Mouse (Mus musculus) heart, adult 2 months (tissue): ENCODE measurements around the gene Stard13. TPM values are rescaled to one million over a fixed set of nuclear protein-coding genes. Genes with fewer than 3 reads are reported as not detected.

Experiments
- DNase-seq, 2 experiments: peaks; one replicate each; pipeline ENCODE4 v3.0.0; 2021
- H3K27ac ChIP-seq: fragments of 200-600 bp; 2 replicates; pipeline ENCODE4 v1.8.1; 2022
- H3K27me3 ChIP-seq: fragments of 200-500 bp; 2 replicates; pipeline ENCODE4 v1.6.1; 2012; ENCODE audit warnings: mild to moderate bottlenecking, low read length, inconsistent platforms, mixed read lengths; ENCODE audit not compliant: control insufficient read depth, insufficient read depth
- H3K36me3 ChIP-seq: fragments of 200-500 bp; 2 replicates; pipeline ENCODE4 v1.6.1; 2012; ENCODE audit warnings: low read length, inconsistent platforms; ENCODE audit not compliant: control insufficient read depth, insufficient read depth
- H3K4me1 ChIP-seq: fragments of 200-500 bp; 2 replicates; pipeline ENCODE4 v1.6.1; 2011; ENCODE audit warnings: low read length; ENCODE audit not compliant: control insufficient read depth, insufficient read depth
- H3K4me3 ChIP-seq: fragments of 200-600 bp; 2 replicates; pipeline ENCODE4 v1.8.1; 2022
- H3K79me2 ChIP-seq: fragments of 200-500 bp; replicated peaks from 2 replicates; pipeline ENCODE4 v1.6.1; 2012; ENCODE audit warnings: mild to moderate bottlenecking, inconsistent platforms, low read length, moderate library complexity, mixed read lengths; ENCODE audit not compliant: control insufficient read depth, insufficient read depth
- H3K9ac ChIP-seq: fragments of 200-500 bp; 2 replicates; pipeline ENCODE4 v1.6.1; 2012; ENCODE audit warnings: low read depth, mild to moderate bottlenecking, control low read depth, inconsistent platforms, low read length, mixed read lengths
- CTCF ChIP-seq: fragments of 200-600 bp; IDR thresholded peaks from 2 replicates; pipeline ENCODE4 v1.8.1; 2022; ENCODE audit warnings: antibody characterized with exemption, mild to moderate bottlenecking, moderate library complexity
- EP300 ChIP-seq: fragments of 200-500 bp; IDR thresholded peaks from 2 replicates; pipeline ENCODE4 v1.6.1; 2011; ENCODE audit warnings: low read depth, low read length, control low read depth; ENCODE audit not compliant: insufficient read depth
- POLR2A ChIP-seq: fragments of 200-500 bp; IDR thresholded peaks from 2 replicates; pipeline ENCODE4 v1.6.1; 2011; ENCODE audit warnings: mild to moderate bottlenecking, low read depth, low read length, control low read depth; ENCODE audit not compliant: insufficient read depth
- WGBS: fragments of 180-500 bp; shearing (Covaris S2); methylation state at CpG from one replicate; pipeline ENCODE4 v1.1.7; 2018; 5-methylcytosine and 5-hydroxymethylcytosine counted together
- intact Hi-C: fragments of 180-260 bp; cut with DNase I; formaldehyde crosslinking; loops from one replicate; pipeline ENCODE4 v1.15.1; 2025
- polyA plus RNA-seq: library from polyadenylated mRNA; depleted of rRNA; stranded (reverse); fragments of >200 nt; gene quantifications from 2 replicates; pipeline ENCODE4 v1.2.3, GENCODE M21; 2012
- total RNA-seq, 2 experiments: library from RNA; stranded (reverse); gene quantifications; 2 replicates each; pipeline ENCODE4 v1.2.3; 2021

The Stard13 gene
- total and polyA plus RNA-seq, 3 experiments, result 9.9 to 24.4 (median 22.1) TPM

DNA sequence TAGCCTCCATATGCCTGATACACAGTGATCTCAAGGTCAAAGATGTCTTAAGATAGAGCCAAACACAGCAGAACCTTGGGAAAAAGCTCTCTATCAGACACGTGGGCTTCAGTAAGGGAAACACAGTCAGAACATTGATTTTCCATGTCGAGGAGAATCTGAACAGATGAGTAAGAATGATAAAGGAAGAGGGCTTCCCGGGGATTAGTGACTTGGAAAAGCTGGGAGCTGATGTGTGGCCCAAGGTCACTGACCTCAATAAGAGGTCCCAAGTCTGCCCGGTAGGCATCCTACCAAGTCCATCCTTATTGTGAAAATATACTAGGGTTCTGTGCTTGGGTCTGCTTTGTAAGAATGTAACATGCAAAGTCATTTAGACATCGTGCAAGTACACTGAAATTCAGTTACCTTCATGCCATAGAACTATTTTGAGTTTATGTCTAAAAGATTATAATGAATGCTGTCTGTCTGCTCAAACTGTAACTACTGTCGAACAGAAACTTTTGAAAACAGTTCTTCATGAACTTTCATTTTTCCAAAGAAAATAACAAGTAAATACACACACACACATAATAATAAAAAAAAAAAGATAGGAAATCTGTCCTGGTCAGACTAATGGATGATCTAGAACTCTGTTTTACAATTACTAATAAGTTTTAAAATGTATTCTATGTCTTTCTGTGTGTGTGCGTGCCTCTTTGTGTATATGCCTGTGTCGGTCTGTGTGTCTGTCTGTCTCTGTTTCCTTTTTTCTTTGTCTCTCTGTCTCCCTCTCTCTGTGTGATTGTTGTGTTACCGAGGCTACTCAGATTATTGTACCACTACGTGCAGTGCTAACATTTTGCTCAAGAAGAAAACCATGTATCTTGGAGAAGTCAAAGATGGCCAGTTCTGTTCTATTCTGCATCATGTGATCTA, 128.3 kb downstream of the Stard13 start:
- 70% methylated on average over 10 of the region's 10 CpGs for WGBS
- Histone ChIP-seq H3K36me3 (peaks cover 13% of the 10 kb centered on the region), H3K27me3 (no peaks in the 10 kb centered on the region), H3K79me2 (peaks cover 6% of the 10 kb centered on the region), H3K27ac (no peak overlapping the region), H3K4me1 (peaks cover 16% of the 10 kb centered on the region), H3K4me3 (no peak overlapping the region), H3K9ac (no peak overlapping the region)
- TF ChIP-seq EP300 (no peak), POLR2A (no peak), CTCF (no peak)
- no peak for DNase-seq
- intact Hi-C loops, result no loop called here

DNA sequence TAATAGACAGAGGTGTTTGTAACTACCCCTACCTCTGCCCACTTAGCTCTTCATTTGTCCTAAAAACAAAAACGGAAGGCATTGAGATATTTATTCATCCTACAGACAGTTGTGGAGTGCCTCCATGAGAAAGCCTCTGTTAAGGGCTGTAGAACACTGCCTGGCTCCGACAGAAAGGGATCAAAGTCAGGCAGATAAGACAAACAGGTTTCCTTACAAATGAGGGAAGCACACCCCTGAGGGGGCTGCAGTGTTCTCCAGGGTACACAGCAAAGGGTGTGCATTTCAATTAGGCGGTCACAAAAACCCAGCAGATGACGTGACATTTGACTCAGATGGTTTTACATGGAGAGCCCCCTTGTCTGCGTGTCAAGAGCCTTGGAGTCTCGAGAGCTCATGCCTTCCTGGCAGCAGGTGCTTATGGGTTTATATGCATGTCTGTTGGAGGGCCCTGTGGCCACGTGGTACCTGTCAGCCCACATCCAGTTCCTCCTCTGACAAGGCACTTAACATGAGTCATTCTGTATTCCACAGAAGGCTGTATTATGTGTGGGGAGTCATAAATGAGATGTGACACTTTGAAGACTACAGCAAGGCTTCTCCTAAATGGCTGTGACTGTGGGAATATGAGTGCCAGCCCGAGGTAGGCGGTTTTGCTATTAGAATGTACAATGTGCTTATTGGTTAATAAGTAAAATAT, 129.1 kb downstream of the Stard13 start:
- 71% methylated on average over 9 of the region's 9 CpGs for WGBS
- DNase-seq, result no peak
- TF ChIP-seq POLR2A, result no peak
- TF ChIP-seq CTCF, result no peak
- no peak for TF ChIP-seq EP300
- Histone ChIP-seq H3K27ac (no peak overlapping the region), H3K36me3 (peaks cover 8% of the 10 kb centered on the region), H3K4me1 (peaks cover 11% of the 10 kb centered on the region), H3K4me3 (no peak overlapping the region), H3K79me2 (peaks cover 6% of the 10 kb centered on the region), H3K27me3 (no peaks in the 10 kb centered on the region), H3K9ac (no peak overlapping the region)
- intact Hi-C loops, result no loop called here

DNA sequence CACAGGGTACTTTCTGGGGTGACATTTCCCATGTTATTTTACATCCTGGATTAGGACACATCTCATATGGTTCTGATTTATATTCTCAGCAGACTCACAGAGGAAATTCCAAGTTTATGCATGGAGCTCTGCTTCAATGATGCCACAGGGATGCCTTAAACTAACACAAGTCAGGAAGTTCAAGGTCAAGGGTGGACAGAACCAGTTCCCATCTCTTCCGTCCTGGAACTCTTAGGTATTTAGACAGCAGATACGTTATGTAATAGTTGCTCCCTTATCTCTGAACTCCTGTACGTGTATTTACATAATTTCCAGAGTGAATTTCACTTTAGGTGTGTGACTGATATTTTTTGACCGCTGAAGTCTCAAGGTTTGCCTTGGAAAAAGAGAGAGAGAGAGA, 130.4 kb downstream of the Stard13 start:
- peaks cover 9% of the 10 kb centered on the region for H3K4me1 ChIP-seq
- intact Hi-C loops, result no loop called here
- no peak for TF ChIP-seq EP300
- TF ChIP-seq CTCF, result no peak
- no peak for TF ChIP-seq POLR2A
- WGBS, result 44% methylated on average over 4 of the region's 4 CpGs
- no peak overlapping the region for H3K27ac ChIP-seq
- peaks cover 4% of the 10 kb centered on the region for H3K36me3 ChIP-seq
- H3K4me3 ChIP-seq, result no peak overlapping the region
- no peak for DNase-seq
- H3K27me3 ChIP-seq, result no peaks in the 10 kb centered on the region
- H3K9ac ChIP-seq, result no peak overlapping the region
- H3K79me2 ChIP-seq, result peaks cover 12% of the 10 kb centered on the region

DNA sequence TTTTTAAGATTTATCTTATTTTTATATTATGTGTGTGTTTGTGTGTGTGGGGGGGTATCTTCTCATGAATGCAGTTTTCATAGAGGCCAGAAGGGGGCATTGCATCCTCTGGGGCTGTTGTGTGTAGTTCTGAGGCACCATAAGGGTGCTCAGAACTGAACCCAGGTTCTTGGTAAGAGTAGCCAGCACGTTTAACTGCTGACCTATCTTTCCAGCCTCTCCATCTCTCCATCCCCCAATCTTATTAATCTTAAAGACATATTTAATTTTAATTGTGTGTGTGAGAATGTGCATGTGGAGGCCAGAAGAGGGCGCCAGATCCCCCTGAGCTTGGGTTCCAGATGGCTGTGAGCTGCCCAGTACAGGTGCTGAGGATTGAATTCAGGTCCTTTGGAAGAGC, 131.4 kb downstream of the Stard13 start:
- TF ChIP-seq EP300, result no peak
- TF ChIP-seq CTCF, result peak; percentile 52
- 65% methylated on average over 2 of the region's 2 CpGs for WGBS
- H3K36me3 ChIP-seq, result peaks cover 4% of the 10 kb centered on the region
- DNase-seq, result no peak
- intact Hi-C loops, result no loop called here
- no peak overlapping the region for H3K4me3 ChIP-seq
- peaks cover 9% of the 10 kb centered on the region for H3K79me2 ChIP-seq
- H3K9ac ChIP-seq, result no peak overlapping the region
- H3K4me1 ChIP-seq, result peaks cover 4% of the 10 kb centered on the region
- no peaks in the 10 kb centered on the region for H3K27me3 ChIP-seq
- no peak overlapping the region for H3K27ac ChIP-seq

DNA sequence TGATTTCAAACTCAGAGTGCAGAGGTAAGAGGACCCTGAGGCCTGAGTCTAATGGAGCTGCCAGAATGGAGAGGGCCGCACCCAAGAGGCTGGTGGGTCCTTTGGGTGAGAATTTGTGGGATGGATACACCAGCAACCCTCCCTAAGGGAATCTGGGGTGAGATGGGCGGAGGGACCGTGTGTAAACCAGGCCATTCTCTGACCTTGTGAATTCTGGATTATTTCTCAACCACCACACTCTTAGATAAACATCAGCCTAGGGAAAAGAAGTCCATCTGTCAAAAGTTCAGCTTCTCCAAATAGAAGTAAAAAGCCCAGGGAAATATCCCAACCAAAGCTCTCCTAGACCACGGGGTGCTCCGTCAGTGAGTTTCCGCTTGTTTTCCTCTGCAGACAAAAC, 137.6 kb downstream of the Stard13 start:
- Histone ChIP-seq H3K4me3 (no peak overlapping the region), H3K27ac (peak overlapping the region; percentile 32), H3K9ac (no peak overlapping the region), H3K4me1 (peaks cover 1% of the 10 kb centered on the region), H3K36me3 (peaks cover 12% of the 10 kb centered on the region), H3K27me3 (no peaks in the 10 kb centered on the region), H3K79me2 (peaks cover 7% of the 10 kb centered on the region)
- peak in 1 of 2 experiments; percentile 30 for DNase-seq
- intact Hi-C loops, result no loop called here
- WGBS, result 80% methylated on average over 6 of the region's 6 CpGs
- TF ChIP-seq CTCF (no peak), POLR2A (no peak), EP300 (no peak)
